Mouse (Mus musculus) brain, embryonic 14.5 days (tissue): ENCODE measurements around the gene Rdh8.

Source experiments
- CTCF ChIP-seq: fragments of 200-500 bp; IDR thresholded peaks from 2 replicates; pipeline ENCODE4 v1.5.1; 2012; ENCODE audit warnings: inconsistent platforms, mild to moderate bottlenecking, moderate library complexity, borderline replicate concordance; ENCODE audit not compliant: insufficient read depth, insufficient read length; ENCODE audit errors: extremely low read depth
- POLR2A ChIP-seq: fragments of 200-500 bp; IDR thresholded peaks from 2 replicates; pipeline ENCODE4 v1.6.1; 2012; ENCODE audit warnings: mild to moderate bottlenecking, inconsistent platforms, borderline replicate concordance; ENCODE audit not compliant: poor library complexity, insufficient read depth, insufficient read length, severe bottlenecking; ENCODE audit errors: extremely low read depth

GRCm38 (mm10) chr9:20828127-20828526 lies 9.8 kb downstream of the Rdh8 start:
- no peak for TF ChIP-seq CTCF
- no peak for TF ChIP-seq POLR2A
